Mouse (Mus musculus): ENCODE measurements around the gene Ldlrad2. TPM values are rescaled to one million over a fixed set of nuclear protein-coding genes. Genes with fewer than 3 reads are reported as not detected.
A peak's percentile ranks its signal among the peaks of the same experiment; 100 is the strongest.
"Not testable (repeated sequence)": the region's sequence is repeated elsewhere in the genome, so short reads cannot be mapped to it uniquely, and the experiment has no call there.

Ldlrad2 gene
- total RNA-seq, 2 experiments from 2014 or later: not detected

DNA sequence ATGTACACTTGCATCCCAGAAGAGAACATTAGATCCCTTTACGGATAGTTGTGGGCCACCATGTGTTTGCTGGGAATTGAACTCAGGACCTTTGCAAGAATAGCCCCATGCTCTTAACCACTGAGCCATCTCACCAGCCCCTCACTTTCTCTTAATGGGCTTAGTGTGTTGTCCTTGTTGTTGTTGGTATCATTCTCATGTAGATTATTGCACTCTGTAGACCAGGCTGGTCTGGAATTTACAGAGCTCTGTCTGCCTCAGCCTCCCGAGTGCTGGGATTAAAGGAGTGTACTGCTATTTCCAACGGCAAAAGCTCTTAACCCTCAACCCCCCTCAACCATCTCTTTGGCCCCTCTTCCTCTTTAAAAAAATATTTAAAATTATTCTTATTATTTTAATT, 15.2 kb upstream of the Ldlrad2 start:
- Histone ChIP-seq H3K27ac (no peak overlapping the region), H3K4me3 (no peak overlapping the region)
- no peak for DNase-seq (ENCODE audit: low spot score in 2 of 2)
- no peak for TF ChIP-seq CTCF (conservative IDR thresholded peaks at IDR 0.05)

DNA sequence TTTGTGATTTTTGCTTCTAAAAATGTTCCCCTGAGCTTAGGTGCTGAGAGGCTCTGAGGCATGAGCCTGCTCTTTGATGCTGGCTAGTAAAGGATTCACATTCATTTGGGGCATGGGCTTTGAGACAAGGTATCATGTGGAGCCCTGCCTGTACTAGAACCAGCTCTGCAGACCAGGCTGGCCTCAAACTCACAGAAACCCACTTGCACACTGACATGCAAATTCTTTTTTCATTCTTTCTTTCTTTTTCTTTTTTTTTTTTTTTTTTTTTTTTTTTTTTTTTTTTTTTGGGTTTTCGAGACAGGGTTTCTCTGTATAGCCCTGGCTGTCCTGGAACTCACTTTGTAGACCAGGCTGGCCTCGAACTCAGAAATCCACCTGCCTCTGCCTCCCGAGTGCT, 14.7 kb upstream of the Ldlrad2 start:
- H3K27ac ChIP-seq; H3K4me3 ChIP-seq; DNase-seq (ENCODE audit: low spot score in 2 of 2): not testable (repeated sequence)

DNA sequence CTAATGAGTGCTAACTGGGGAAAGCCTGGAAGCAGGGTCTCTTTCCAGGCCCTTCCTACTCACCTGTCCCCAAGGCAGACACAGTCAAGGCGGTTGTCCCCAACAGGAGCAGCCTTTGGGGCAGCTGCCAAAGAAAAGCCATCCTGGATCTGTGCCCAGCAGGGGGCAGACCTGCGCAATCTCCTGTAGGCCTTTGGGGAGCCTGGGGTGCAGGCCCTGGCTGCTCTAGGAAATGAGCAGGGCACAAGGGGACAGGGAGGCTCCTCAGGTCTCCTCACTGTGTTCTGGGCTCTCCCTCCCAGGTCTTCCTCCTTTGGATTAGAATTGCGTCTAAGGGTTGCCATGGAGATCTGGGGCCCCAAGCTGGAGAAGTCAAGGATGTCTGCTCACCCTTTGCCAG, 7.4 kb upstream of the Ldlrad2 start:
- H3K4me3 ChIP-seq: no peak overlapping the region
- TF ChIP-seq CTCF (conservative IDR thresholded peaks at IDR 0.05): peak; percentile 51
- DNase-seq (ENCODE audit: low spot score in 2 of 2): no peak
- H3K27ac ChIP-seq: no peak overlapping the region

DNA sequence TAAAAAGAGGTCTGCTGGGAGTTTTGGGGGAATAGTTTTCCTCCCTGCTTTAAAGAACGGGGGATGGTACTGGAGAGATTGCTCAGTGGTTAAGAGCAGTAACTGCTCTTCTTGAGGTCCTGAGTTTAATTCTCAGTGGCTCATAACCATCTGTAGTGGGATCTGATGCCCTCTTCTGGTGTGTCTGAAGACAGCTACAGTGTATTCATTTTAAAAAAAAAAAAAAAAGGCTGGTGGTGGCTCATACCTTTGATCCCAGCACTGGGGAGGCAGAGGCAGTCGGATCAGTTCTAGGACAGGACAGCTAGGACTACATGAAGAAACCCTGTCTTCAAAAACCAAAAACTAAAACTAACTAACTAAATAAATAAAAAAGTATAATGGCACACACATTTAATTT, 5.9 kb upstream of the Ldlrad2 start:
- no peak for DNase-seq (ENCODE audit: low spot score in 2 of 2)
- Histone ChIP-seq H3K4me3 (no peak overlapping the region), H3K27ac (no peak overlapping the region)
- TF ChIP-seq CTCF (conservative IDR thresholded peaks at IDR 0.05): peak; percentile 20

DNA sequence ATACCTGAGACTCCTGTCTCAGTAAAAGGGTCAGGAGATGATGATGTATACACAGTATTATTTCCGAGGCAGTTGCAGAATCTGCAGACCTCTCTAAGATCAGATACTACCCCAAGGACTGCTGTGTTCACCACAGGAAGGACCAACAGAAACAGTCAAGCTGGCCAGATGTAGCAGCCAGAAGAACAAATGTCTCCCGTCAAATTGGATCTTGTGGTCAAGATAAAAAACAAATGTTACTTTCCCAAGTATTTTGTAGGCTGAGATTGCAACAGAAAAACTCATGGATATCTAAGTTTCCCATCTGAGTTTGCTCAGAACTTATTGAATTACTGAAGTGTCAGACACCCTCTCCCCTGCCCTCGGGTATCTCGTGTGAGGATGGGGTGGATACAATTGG, 5.4 kb upstream of the Ldlrad2 start:
- no peak overlapping the region for H3K4me3 ChIP-seq
- DNase-seq (ENCODE audit: low spot score in 2 of 2): no peak
- H3K27ac ChIP-seq: no peak overlapping the region
- no peak for TF ChIP-seq CTCF (conservative IDR thresholded peaks at IDR 0.05)

DNA sequence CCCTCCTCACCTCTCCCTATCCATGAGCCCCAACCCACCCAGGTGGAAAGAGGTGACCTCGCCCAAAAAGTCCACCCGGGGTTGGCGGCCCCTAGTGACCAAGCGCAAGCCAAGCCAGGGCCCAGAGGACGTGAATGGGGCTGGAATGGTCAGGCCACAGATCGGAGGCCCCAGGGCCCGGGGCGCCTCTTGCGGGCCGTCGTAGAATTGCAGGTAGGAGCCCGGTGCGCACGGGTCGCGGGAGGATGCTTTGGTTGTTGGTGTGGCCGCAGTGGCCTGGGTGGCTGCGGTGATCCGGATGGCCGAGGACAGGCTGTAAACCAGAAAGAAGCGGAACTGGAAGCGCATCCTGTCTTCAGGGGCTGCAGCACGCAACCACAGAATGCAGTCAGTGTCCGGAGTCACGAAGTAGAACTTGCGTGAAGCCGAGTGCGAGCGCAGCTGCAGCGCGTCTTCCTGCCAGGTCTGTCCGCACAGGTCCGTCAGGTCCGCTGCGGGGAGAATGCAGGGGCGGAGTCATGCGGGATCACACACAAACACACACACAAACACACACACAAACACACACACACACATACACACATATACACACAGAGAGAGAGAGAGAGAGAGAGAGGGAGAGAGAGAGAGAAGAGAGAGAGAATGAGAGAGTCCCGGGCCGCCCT, 3.9 kb upstream of the Ldlrad2 start:
- DNase-seq (ENCODE audit: low spot score in 2 of 2): peak in 1 of 2 experiments; percentile 51
- H3K27ac ChIP-seq: no peak overlapping the region
- peak; percentile 88 for TF ChIP-seq CTCF (conservative IDR thresholded peaks at IDR 0.05)
- H3K4me3 ChIP-seq: peak overlapping the region; percentile 35

DNA sequence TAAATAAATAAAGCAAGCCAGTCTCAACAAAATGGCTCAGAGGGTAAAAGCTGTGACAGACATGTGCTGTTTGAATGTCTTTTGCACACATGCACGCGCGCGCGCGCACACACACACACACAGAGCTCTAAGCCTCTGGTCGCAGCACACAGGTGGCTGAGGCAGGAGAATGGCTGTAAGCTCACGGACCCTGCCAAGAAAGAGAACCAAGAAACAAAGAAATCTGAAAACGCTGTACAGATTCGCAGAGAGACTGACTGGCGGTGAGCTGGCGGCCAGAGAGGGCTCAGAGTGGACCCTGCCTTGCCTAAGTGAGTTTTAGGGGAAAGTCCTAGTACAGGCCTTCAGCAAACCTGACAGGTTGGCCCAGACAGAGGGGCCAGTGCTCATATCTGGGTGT, 3.1 kb upstream of the Ldlrad2 start:
- DNase-seq (ENCODE audit: low spot score in 2 of 2): no peak
- Histone ChIP-seq H3K4me3 (no peak overlapping the region), H3K27ac (no peak overlapping the region)
- TF ChIP-seq CTCF (conservative IDR thresholded peaks at IDR 0.05): no peak

DNA sequence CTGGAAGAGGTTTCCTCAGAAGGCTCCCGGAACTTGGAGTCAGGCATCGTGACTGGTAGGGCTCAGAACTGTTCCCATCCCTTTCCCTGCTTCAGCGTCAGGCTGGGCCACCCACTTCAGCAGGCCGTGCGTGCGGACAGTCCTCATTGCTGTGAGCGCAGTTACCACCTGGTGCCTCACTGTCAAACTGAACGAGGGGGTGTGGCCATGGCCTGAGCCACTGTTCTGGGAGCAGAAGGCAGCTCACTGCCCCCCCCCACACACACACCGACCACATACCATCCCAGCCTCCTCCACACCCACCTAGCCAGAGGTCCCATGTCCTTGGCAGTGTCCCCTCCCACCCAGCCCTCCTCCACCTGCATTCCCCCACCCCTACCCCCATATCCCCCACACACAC, 4.5 kb downstream of the Ldlrad2 start:
- no peak for DNase-seq (ENCODE audit: low spot score in 2 of 2)
- Histone ChIP-seq H3K27ac (no peak overlapping the region), H3K4me3 (no peak overlapping the region)
- TF ChIP-seq CTCF (conservative IDR thresholded peaks at IDR 0.05): no peak

DNA sequence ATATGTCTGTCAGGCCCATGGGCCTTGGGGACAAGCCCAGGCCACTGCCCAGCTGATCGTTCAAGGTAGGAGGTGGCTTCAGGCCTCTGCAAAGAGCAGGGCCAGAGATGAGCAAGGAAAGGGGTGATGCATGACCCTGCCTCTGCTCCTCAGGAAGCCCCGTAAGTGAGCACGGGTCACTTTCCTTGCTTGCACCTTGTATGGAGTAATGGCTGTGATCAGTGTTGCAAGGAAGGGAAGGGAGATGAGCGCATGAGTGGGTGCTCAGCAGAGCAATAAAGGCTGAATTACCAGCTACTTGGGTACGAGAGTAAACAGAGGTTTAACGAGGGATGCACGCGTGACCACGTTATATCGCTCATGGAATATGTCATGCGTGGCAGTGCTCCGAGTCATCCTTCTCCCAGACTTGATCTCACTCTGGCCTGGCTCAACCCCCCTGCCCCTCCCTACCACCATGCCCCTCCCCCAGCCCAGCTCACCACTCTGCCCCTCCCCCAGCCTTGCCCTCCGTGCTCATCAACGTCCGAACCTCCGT, 17.6 kb downstream of the Ldlrad2 start:
- Histone ChIP-seq H3K27ac (no peak overlapping the region), H3K4me3 (no peak overlapping the region)
- DNase-seq (ENCODE audit: low spot score in 2 of 2): no peak
- no peak for TF ChIP-seq CTCF (conservative IDR thresholded peaks at IDR 0.05)

DNA sequence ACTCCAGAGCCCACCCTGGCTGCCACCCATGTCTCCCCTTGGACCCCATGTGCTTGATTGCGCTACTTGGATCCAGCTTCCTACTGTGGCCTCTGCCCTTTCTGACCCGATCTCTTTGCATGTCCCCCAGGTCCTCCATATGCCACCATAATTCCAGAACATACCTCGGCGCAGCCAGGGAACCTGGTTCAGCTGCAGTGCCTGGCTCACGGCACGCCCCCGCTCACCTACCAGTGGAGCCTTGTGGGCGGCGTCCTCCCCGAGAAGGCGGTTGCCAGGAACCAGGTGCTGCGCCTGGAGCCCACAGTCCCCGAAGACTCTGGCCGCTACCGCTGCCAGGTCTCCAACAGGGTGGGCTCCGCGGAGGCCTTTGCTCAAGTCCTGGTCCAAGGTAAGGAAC, 20.9 kb downstream of the Ldlrad2 start:
- no peak overlapping the region for H3K4me3 ChIP-seq
- DNase-seq (ENCODE audit: low spot score in 2 of 2): no peak
- no peak overlapping the region for H3K27ac ChIP-seq
- no peak for TF ChIP-seq CTCF (conservative IDR thresholded peaks at IDR 0.05)

DNA sequence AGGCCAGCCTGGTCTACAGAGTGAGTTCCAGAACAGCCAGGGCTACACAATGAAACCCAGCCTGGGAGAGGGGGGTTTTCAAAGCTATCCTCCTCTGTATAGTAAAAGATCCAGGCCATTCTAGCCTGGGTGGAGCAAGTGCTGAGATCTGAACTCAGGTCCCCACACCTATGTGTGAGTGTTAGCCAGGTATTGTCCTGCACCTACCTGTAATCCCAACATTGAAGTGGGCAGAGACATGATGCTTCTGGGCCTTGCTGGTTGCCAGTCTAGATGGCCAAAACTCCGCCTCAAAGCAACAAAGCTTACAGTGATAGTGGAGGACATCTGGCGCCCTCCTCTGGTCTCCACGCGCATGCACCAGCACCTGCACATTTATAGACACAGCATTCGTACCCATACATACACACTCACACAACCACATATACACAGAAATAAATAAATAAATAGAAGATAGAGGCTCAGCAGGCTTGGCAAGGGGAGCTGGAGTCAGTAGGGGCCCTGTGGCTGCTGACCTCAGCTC, 28.3 kb downstream of the Ldlrad2 start:
- peak; percentile 77 for TF ChIP-seq CTCF (conservative IDR thresholded peaks at IDR 0.05)
- Histone ChIP-seq H3K27ac (no peak overlapping the region), H3K4me3 (no peak overlapping the region)
- DNase-seq (ENCODE audit: low spot score in 2 of 2): peak in 1 of 2 experiments; percentile 29

DNA sequence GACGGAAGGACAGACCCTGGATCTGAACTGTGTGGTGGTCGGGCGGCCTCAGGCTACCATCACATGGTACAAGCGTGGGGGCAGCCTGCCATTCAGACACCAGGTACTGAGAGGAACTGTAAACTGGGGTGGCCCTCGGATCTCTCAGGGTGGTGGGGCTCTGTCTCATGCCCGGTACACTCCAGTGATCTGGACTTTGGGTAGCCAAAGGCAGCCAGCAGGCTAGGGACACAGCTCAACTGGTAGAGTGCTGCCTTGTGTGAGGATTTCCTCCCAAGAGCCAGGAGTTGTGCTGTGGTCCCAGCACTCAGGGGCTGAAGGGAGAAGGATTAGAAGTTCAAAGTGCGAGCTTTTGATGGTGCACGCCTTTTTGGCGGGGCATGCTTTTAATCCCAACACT, 28.8 kb downstream of the Ldlrad2 start:
- no peak for DNase-seq (ENCODE audit: low spot score in 2 of 2)
- Histone ChIP-seq H3K27ac (no peak overlapping the region), H3K4me3 (no peak overlapping the region)
- no peak for TF ChIP-seq CTCF (conservative IDR thresholded peaks at IDR 0.05)

DNA sequence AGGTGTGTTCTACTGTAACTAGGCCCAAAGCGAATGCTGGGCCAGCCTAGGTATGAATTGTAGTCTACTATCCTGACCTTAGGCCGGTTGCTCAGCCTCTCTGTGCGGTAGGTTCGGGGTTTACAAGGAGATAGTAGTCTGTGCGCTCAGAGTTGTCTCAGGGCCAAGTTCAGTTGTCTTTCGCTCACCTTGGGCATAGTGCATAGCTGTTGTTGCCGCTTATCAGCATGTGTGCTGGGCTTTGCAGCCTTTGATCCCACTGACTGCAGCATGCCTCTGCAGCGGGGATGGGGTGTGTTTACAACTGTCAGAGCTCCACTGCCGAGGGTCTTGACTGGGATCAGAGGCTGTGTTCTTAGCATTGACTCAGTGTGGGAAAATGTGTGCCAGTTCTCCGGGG, 31.4 kb downstream of the Ldlrad2 start:
- Histone ChIP-seq H3K27ac (no peak overlapping the region), H3K4me3 (no peak overlapping the region)
- no peak for DNase-seq (ENCODE audit: low spot score in 2 of 2)
- TF ChIP-seq CTCF (conservative IDR thresholded peaks at IDR 0.05): no peak

DNA sequence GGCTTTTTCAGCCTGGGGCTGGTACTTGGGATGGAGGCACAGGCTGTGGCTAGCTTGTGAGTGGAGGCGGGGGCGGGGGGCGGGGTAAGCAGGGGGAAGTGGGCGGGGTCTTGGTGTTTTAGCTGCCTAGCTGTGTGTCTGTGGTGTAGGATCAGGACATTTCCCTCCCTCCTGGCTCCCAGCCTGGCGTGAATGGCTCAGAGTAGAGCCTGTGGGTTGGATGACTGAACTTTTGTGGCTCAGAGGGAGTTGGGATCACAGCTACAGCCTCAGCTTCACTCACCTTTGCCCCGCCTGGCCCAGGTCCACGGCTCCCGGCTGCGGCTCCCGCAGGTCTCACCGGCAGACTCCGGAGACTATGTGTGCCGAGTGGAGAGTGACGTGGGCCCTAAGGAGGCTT, 34.0 kb downstream of the Ldlrad2 start:
- Histone ChIP-seq H3K27ac (no peak overlapping the region), H3K4me3 (no peak overlapping the region)
- DNase-seq (ENCODE audit: low spot score in 2 of 2): no peak
- no peak for TF ChIP-seq CTCF (conservative IDR thresholded peaks at IDR 0.05)
